Comparison of ENCODE assay signal across 20 mouse cellular contexts in the genomic region with DNA sequence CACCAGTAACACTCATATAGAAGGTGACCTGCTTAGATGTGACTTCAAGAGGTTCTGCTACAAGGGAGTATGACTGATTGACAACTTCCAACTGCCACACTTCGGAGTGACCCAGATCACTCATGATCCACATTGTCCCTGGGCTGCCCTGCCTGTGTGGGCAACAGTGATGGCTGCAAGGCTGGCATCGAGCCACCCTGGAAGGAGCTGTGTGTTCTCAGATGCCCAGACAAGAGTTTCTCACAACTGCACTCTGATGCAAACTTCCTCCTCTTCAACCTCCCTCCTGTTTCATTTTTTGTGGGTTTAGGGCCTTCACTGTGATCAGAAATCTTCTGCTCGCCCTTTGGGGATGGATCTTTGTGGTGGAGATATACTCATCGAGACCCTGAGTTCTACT. TPM values are rescaled to one million over a fixed set of nuclear protein-coding genes. Genes with fewer than 3 reads are reported as not detected.
A peak's percentile ranks its signal among the peaks of the same experiment; 100 is the strongest.
DNase-seq lines count a peak whose midpoint lies in the region; ATAC-seq lines count a peak whose summit lies in the region.
"Had no signal": no experiment of that assay in that cellular context is flagged by ENCODE, and none has a peak within 500 bp of the region (broad histone marks: within the 10 kb centered on the region; RNA-seq: fewer than 3 reads in every experiment).

No protein-coding gene starts in this region.

- no peaks in the 10 kb centered on the region for H3K9me3 ChIP-seq in forebrain, embryonic 11.5 days (ENCODE audit: control insufficient read depth, low read length)
- H3K9me3 ChIP-seq: embryonic facial prominence, embryonic 10.5 days; heart, embryonic 15.5 days; hindbrain, embryonic 15.5 days had no signal

- H3K4me1 ChIP-seq in forebrain, embryonic 11.5 days (replicated peaks; ENCODE audit: control insufficient read depth, insufficient read depth, low read length): no peaks in the 10 kb centered on the region
- H3K4me1 ChIP-seq: embryonic facial prominence, embryonic 10.5 days; heart, embryonic 15.5 days; hindbrain, embryonic 15.5 days had no signal

- no peak overlapping the region for H3K4me3 ChIP-seq in forebrain, embryonic 11.5 days (ENCODE audit: low read depth, low read length)
- H3K4me3 ChIP-seq: embryonic facial prominence, embryonic 10.5 days; gastrocnemius, adult 2 months; heart, embryonic 15.5 days; hindbrain, embryonic 15.5 days had no signal

- H3K9ac ChIP-seq in forebrain, embryonic 11.5 days (ENCODE audit: low read length): no peak overlapping the region
- H3K9ac ChIP-seq: heart, embryonic 15.5 days; hindbrain, embryonic 15.5 days had no signal

- H3K27me3 ChIP-seq in forebrain, embryonic 11.5 days (ENCODE audit: control insufficient read depth, insufficient read depth, low read length): no peaks in the 10 kb centered on the region
- H3K27me3 ChIP-seq: heart, embryonic 15.5 days; hindbrain, embryonic 15.5 days had no signal

- H3K4me2 ChIP-seq in forebrain, embryonic 11.5 days (ENCODE audit: low read depth, low read length, severe bottlenecking): no peak overlapping the region
- H3K4me2 ChIP-seq: heart, embryonic 11.5 days; heart, embryonic 15.5 days; hindbrain, embryonic 15.5 days had no signal

- peak; percentile 15 for DNase-seq in retina, postnatal 1 day
- no peak for DNase-seq in retina, embryonic 14.5 days (ENCODE audit: low spot score)
- peak; percentile 10 for DNase-seq in brain, adult 2 months (ENCODE audit: low read depth, low spot score)
- no peak for DNase-seq in forebrain, embryonic 11.5 days (ENCODE audit: low spot score)
- DNase-seq in ovary, postnatal 14 days (ENCODE audit: low spot score): no peak
- no peak for DNase-seq in kidney, postnatal 36 days
- DNase-seq: adrenal gland, adult 8-10 months; adrenal gland, postnatal 36 days; cerebellum, adult 11 months; cerebellum, adult 9-10 months; cerebellum, postnatal 36 days; gastrocnemius, adult 2 months; gastrocnemius, postnatal 25 days; heart, adult 18-20 months had no signal

- peak; percentile 53 for ATAC-seq in megakaryocyte, adult 5-6 weeks (ENCODE audit: poor library complexity, severe bottlenecking)
- ATAC-seq in forebrain, embryonic 11.5 days (replicated peaks; ENCODE audit: low FRiP score): no peak
- ATAC-seq: forebrain, embryonic 14.5 days had no signal

- WGBS in forebrain, embryonic 11.5 days: 89% methylated on average over 4 of the region's 4 CpGs

- no peaks in the 10 kb centered on the region for H3K36me3 ChIP-seq in forebrain, embryonic 11.5 days (ENCODE audit: control insufficient read depth, insufficient read depth, low read length)
- H3K36me3 ChIP-seq: embryonic facial prominence, embryonic 10.5 days; heart, embryonic 15.5 days; hindbrain, embryonic 15.5 days had no signal

- H3K27ac ChIP-seq in forebrain, embryonic 11.5 days (ENCODE audit: low read depth, low read length): no peak overlapping the region
- H3K27ac ChIP-seq: embryonic facial prominence, embryonic 10.5 days; gastrocnemius, adult 2 months; heart, embryonic 15.5 days; hindbrain, embryonic 15.5 days had no signal

RNA-seq across cellular contexts. Expression of a gene that starts 28.2 kb away (rescaled TPM):
- 0.07 and 0.76 TPM in 2 replicates for total RNA-seq in megakaryocyte, adult 5-6 weeks (2015)
- 0.55 and 1.1 TPM in 2 replicates for total RNA-seq in megakaryocyte, adult 5-6 weeks (2017)
- polyA plus RNA-seq in forebrain, embryonic 11.5 days (2014; fragmentation: Nextera tagmentation; extraction: Ambion mirVana): 0.35 and 0.56 TPM in 2 replicates
- polyA plus RNA-seq: forebrain, embryonic 14.5 days had no signal

RNA-seq across cellular contexts. Expression of a gene that starts 57.5 kb away (rescaled TPM):
- 291 and 295 TPM in 2 replicates for total RNA-seq in megakaryocyte, adult 5-6 weeks (2015)
- total RNA-seq in megakaryocyte, adult 5-6 weeks (2017): 122 and 177 TPM in 2 replicates
- 160 and 167 TPM in 2 replicates for polyA plus RNA-seq in forebrain, embryonic 11.5 days (2014; fragmentation: Nextera tagmentation; extraction: Ambion mirVana)

Comparison
In these comparisons a context has a peak if more than half of its experiments do, and no peak if none do; other contexts are left out.
1. DNase-seq: peak in retina, postnatal 1 day (single experiment) and brain, adult 2 months (single experiment); none in retina, embryonic 14.5 days (single experiment), forebrain, embryonic 11.5 days (single experiment), ovary, postnatal 14 days (single experiment) and kidney, postnatal 36 days (0 of 2).